Mouse (Mus musculus) thymus, adult 2 months (tissue): ENCODE measurements around the gene Gm4303.
"Not testable (repeated sequence)": the region's sequence is repeated elsewhere in the genome, so short reads cannot be mapped to it uniquely, and the experiment has no call there.

Source experiments
- CTCF ChIP-seq: fragments of 200-500 bp; IDR thresholded peaks from 2 replicates; pipeline ENCODE4 v1.5.1; 2012; ENCODE audit warnings: mild to moderate bottlenecking, control low read depth, low read length, moderate library complexity, borderline replicate concordance; ENCODE audit not compliant: control insufficient read depth, poor library complexity, insufficient read depth; ENCODE audit errors: extremely low read depth
- POLR2A ChIP-seq: fragments of 200-500 bp; IDR thresholded peaks from 2 replicates; pipeline ENCODE4 v1.6.1; 2012; ENCODE audit warnings: mild to moderate bottlenecking, low read length, control low read depth, moderate library complexity; ENCODE audit not compliant: control insufficient read depth, poor library complexity, insufficient read depth; ENCODE audit errors: extremely low read depth

- TF ChIP-seq CTCF, POLR2A: not testable (repeated sequence)
Observed at GRCm38 (mm10) chr10:100345672-100346071, at the start of gene Gm4303.
